Mouse (Mus musculus): ENCODE data around the gene Lsm10. TPM values are rescaled to one million over a fixed set of nuclear protein-coding genes. Genes with fewer than 3 reads are reported as not detected.

Lsm10 gene
- polyA plus RNA-seq, 1 experiment from 2014 or later: 64.1 TPM

DNA sequence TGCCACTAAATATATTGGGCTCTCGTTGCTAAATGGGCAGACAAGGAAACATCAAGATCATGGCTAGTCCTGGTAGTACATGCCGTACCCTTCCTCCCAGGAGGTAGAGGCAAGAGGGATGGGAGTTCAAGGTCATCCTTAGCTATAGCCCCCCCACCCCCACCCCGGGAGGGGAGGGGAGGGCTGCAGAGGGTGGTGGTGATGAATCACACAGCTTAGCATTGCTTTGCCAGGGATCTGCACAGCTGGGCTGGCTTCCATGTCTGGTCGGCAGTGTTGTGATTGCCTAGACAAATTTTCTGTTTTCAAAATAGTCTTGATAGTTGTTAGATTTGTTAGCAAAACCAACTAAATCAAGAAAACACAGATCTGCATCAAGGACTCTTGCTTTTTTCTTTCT, 17.2 kb upstream of the Lsm10 start:
- no peak overlapping the region for H3K27ac ChIP-seq (ENCODE audit: low read length)
- H3K9me3 ChIP-seq (ENCODE audit: low read length): no peaks in the 10 kb centered on the region
- H3K9ac ChIP-seq (replicated peaks; ENCODE audit: low read depth): no peak overlapping the region
- H3K36me3 ChIP-seq (ENCODE audit: insufficient read depth, low read length): no peaks in the 10 kb centered on the region
- no peak overlapping the region for H3K4me2 ChIP-seq (replicated peaks; ENCODE audit: low read depth, low read length)
- H3K4me1 ChIP-seq (ENCODE audit: insufficient read depth, low read depth, low read length): no peaks in the 10 kb centered on the region
- DNase-seq (ENCODE audit: low spot score): no peak
- 59% methylated on average over 4 of the region's 4 CpGs for WGBS
- no peak for ATAC-seq
- H3K4me3 ChIP-seq (ENCODE audit: low read depth, low read length): no peak overlapping the region
- no peaks in the 10 kb centered on the region for H3K27me3 ChIP-seq (replicated peaks; ENCODE audit: insufficient read depth, low read length)
- TF ChIP-seq CTCF (IDR thresholded peaks at IDR 0.05) (no peak), EP300 (IDR thresholded peaks at IDR 0.05) (no peak)

DNA sequence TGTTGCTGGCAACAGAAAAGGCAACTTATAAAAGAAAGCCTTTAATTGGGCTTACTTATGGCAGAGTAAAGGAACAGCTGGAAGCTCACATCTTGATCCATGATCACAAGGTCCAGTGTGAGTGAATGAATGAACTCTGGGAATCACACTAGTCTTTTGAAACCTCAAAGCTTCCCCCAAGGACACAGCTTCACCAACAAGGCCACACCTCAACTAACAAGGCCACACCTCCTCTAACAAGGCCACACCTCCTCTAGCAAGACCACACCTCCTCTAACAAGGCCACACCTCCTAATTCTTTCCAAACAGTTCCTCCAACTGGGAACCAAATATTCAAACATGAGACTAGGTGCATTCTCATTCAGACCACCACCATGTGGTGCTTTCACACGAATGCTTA, 14.8 kb upstream of the Lsm10 start:
- no peak for DNase-seq (ENCODE audit: low spot score)
- H3K27me3 ChIP-seq (replicated peaks; ENCODE audit: insufficient read depth, low read length): no peaks in the 10 kb centered on the region
- TF ChIP-seq CTCF (IDR thresholded peaks at IDR 0.05) (no peak), EP300 (IDR thresholded peaks at IDR 0.05) (no peak)

DNA sequence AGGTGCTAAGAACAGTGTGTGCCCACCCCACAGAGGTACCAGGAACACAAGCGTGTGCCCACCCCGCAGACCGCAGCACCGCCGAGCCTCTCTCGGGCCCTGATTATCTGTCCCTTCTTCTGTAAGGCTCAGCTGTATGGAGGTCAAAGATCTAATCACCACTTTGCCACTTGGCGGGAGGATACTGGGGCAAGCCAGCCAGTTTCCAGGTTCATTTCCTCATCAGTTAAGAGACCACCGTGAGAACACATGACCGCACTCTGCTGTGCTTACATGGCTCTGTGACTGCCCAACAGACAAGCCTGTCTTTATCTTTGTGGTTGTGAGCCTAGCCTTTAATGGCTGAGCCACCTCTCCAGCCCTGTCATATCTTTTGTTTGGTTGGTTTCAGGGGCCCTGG, 13.4 kb upstream of the Lsm10 start:
- 83% methylated on average over 9 of the region's 9 CpGs for WGBS
- DNase-seq (ENCODE audit: low spot score) (no peak), ATAC-seq (no peak)
- Histone ChIP-seq H3K9ac (replicated peaks; ENCODE audit: low read depth) (no peak overlapping the region), H3K9me3 (ENCODE audit: low read length) (no peaks in the 10 kb centered on the region), H3K27me3 (replicated peaks; ENCODE audit: insufficient read depth, low read length) (no peaks in the 10 kb centered on the region), H3K27ac (ENCODE audit: low read length) (no peak overlapping the region), H3K4me1 (ENCODE audit: insufficient read depth, low read depth, low read length) (no peaks in the 10 kb centered on the region), H3K4me2 (replicated peaks; ENCODE audit: low read depth, low read length) (no peak overlapping the region), H3K36me3 (ENCODE audit: insufficient read depth, low read length) (no peaks in the 10 kb centered on the region), H3K4me3 (ENCODE audit: low read depth, low read length) (no peak overlapping the region)
- TF ChIP-seq CTCF (IDR thresholded peaks at IDR 0.05): no peak
- no peak for TF ChIP-seq EP300 (IDR thresholded peaks at IDR 0.05)

More for the DNA sequence above, 14.8 kb upstream of the Lsm10 start:
- Histone ChIP-seq H3K4me2 (replicated peaks; ENCODE audit: low read depth, low read length) (no peak overlapping the region), H3K9me3 (ENCODE audit: low read length) (no peaks in the 10 kb centered on the region), H3K4me1 (ENCODE audit: insufficient read depth, low read depth, low read length) (no peaks in the 10 kb centered on the region), H3K27ac (ENCODE audit: low read length) (no peak overlapping the region), H3K4me3 (ENCODE audit: low read depth, low read length) (no peak overlapping the region), H3K9ac (replicated peaks; ENCODE audit: low read depth) (no peak overlapping the region), H3K36me3 (ENCODE audit: insufficient read depth, low read length) (no peaks in the 10 kb centered on the region)
- WGBS: 96% methylated on average over 1 of the region's 1 CpGs
- ATAC-seq: no peak

DNA sequence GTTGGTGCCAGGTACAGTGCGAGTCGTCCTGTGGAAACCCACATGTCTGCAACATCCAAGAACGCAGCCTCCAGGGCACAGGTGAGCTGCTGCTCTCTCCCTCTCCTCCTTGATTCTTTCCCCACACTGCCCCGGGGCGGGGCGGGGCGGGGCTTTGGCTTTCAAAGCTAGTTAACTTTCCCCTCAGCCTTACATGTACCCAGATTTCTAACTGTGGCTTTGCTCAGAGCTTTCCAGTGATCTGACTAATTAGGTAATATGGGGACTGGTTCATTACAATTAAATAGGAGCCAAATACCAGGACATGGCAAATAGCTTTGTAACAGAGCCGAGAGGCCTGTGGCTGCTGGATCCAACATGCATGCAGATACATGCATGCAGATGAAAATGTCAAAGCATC, 12.0 kb upstream of the Lsm10 start:
- WGBS: 72% methylated on average over 8 of the region's 8 CpGs
- H3K9ac ChIP-seq (replicated peaks; ENCODE audit: low read depth): no peak overlapping the region
- no peaks in the 10 kb centered on the region for H3K27me3 ChIP-seq (replicated peaks; ENCODE audit: insufficient read depth, low read length)
- H3K4me1 ChIP-seq (ENCODE audit: insufficient read depth, low read depth, low read length): no peaks in the 10 kb centered on the region
- H3K36me3 ChIP-seq (ENCODE audit: insufficient read depth, low read length): no peaks in the 10 kb centered on the region
- H3K27ac ChIP-seq (ENCODE audit: low read length): no peak overlapping the region
- TF ChIP-seq CTCF (IDR thresholded peaks at IDR 0.05): no peak
- no peak for TF ChIP-seq EP300 (IDR thresholded peaks at IDR 0.05)
- H3K9me3 ChIP-seq (ENCODE audit: low read length): no peaks in the 10 kb centered on the region
- DNase-seq (ENCODE audit: low spot score) (no peak), ATAC-seq (no peak)
- no peak overlapping the region for H3K4me2 ChIP-seq (replicated peaks; ENCODE audit: low read depth, low read length)
- no peak overlapping the region for H3K4me3 ChIP-seq (ENCODE audit: low read depth, low read length)

DNA sequence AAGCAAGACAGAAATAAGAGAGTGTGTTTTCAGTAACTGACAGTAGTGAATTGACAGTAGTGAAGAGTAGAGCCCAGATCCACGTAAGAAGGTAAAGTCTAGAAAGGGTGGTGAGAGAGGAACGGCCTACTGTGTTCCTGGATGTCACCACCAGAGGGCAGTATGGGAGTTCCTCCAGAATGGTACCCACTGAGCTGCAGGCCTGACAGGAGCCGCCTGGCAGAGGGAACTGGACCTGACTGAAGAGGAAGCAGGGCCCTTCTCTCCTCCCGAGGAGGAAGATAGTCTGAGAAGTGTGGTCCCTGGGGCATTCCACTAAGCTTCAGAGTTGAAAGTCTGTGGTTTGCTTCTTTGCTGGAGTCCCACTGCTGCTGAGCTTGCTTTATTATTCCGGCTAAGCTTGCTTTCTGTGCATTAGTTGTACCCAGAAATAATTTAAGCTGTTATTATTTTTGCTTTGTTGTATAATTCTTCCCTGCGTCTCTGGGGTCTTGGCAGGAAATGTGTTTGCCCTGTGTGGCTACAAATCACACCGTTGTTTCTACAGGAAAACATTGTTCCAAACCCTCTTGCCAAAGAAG, 10.3 kb upstream of the Lsm10 start:
- Histone ChIP-seq H3K27ac (ENCODE audit: low read length) (no peak overlapping the region), H3K4me1 (ENCODE audit: insufficient read depth, low read depth, low read length) (no peaks in the 10 kb centered on the region), H3K4me3 (ENCODE audit: low read depth, low read length) (no peak overlapping the region), H3K4me2 (replicated peaks; ENCODE audit: low read depth, low read length) (no peak overlapping the region), H3K9me3 (ENCODE audit: low read length) (no peaks in the 10 kb centered on the region), H3K36me3 (ENCODE audit: insufficient read depth, low read length) (no peaks in the 10 kb centered on the region), H3K9ac (replicated peaks; ENCODE audit: low read depth) (no peak overlapping the region), H3K27me3 (replicated peaks; ENCODE audit: insufficient read depth, low read length) (no peaks in the 10 kb centered on the region)
- DNase-seq (ENCODE audit: low spot score) (peak; percentile 91), ATAC-seq (peak; percentile 93)
- 22% methylated on average over 7 of the region's 7 CpGs for whole genome bisulfite sequencing
- peak; percentile 96 for TF ChIP-seq CTCF (IDR thresholded peaks at IDR 0.05)
- TF ChIP-seq EP300 (IDR thresholded peaks at IDR 0.05): no peak; the same call in 1 of the 2 replicates

DNA sequence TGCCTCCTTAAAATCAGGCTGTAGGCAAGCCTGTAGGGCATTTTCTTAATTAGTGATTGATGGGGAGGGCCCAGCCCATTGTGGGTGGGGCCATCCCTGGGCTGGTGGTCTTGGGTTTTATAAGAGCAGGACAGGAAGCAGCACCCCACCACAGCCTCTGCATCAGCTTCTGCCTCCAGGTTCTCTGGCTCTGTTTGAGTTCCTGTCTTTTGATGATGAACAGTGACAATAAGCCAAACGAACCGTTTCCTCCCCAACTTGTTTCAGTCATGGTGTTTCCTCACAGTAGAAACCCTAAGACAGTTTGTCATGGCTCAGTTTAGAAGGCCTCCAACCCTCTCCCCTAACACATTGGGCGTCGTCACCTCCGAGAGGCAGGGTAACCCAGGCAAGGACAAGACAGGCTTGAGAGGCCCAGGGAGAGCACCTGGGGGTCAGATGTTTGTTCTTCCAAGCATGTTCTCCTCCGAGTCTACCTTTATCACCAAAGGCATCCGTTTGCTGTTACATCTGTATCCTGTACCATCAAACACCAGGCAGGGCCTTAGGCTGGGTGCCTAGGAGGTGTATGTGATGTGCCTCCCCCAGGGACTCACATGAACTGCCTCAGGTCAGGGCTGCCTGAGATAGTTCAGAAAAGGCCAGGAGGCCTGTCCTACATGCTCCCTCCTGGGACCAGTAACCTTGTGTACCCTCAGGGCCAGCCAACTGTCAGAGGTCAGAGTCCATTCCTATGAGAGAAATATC, 6.1 kb upstream of the Lsm10 start:
- no peaks in the 10 kb centered on the region for H3K4me1 ChIP-seq (ENCODE audit: insufficient read depth, low read depth, low read length)
- ATAC-seq (no peak), DNase-seq (ENCODE audit: low spot score) (no peak)
- WGBS: 54% methylated on average over 7 of the region's 7 CpGs
- TF ChIP-seq EP300 (IDR thresholded peaks at IDR 0.05): no peak
- no peak for TF ChIP-seq CTCF (IDR thresholded peaks at IDR 0.05)
- no peak overlapping the region for H3K4me3 ChIP-seq (ENCODE audit: low read depth, low read length)
- no peak overlapping the region for H3K27ac ChIP-seq (ENCODE audit: low read length)
- H3K9ac ChIP-seq (replicated peaks; ENCODE audit: low read depth): no peak overlapping the region
- no peaks in the 10 kb centered on the region for H3K36me3 ChIP-seq (ENCODE audit: insufficient read depth, low read length)
- no peaks in the 10 kb centered on the region for H3K9me3 ChIP-seq (ENCODE audit: low read length)
- H3K4me2 ChIP-seq (replicated peaks; ENCODE audit: low read depth, low read length): no peak overlapping the region
- H3K27me3 ChIP-seq (replicated peaks; ENCODE audit: insufficient read depth, low read length): no peaks in the 10 kb centered on the region

All from lung, postnatal 0 days (tissue).